Mouse (Mus musculus): ENCODE measurements around the gene Cdkl4. TPM values are rescaled to one million over a fixed set of nuclear protein-coding genes. Genes with fewer than 3 reads are reported as not detected.

Cdkl4 gene
- polyA plus RNA-seq, 1 experiment from 2014 or later, result 0.55 TPM

DNA sequence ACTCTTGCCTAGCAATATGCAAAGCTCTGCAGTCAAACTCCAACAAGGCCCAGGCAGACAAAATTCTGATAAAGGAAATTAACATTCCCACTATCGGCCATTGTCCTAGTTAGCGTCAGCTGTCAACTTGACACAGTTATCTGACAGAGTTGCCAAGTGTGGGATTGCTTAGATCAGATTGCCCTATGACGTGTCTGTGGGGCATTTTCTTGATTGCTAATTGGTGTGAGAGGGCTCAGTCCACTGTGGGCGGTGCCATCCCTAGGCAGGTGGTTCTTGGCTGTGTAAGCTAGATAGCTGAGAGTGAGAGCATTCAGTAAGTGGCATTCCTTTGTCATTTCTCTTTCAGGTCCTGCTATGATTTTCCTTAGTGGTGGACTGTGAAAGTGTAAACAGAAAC lies 72.3 kb downstream of the Cdkl4 start:
- Histone ChIP-seq H3K4me1 (ENCODE audit: control insufficient read depth, insufficient read depth, low read length) (no peaks in the 10 kb centered on the region), H3K4me3 (ENCODE audit: low read depth, low read length) (no peak overlapping the region), H3K36me3 (ENCODE audit: control insufficient read depth, insufficient read depth, low read length) (no peaks in the 10 kb centered on the region), H3K27ac (replicated peaks; ENCODE audit: low read depth, low read length) (no peak overlapping the region), H3K9ac (ENCODE audit: low read length) (no peak overlapping the region), H3K4me2 (ENCODE audit: low read depth, severe bottlenecking) (no peak overlapping the region), H3K27me3 (ENCODE audit: control insufficient read depth, insufficient read depth, low read length) (no peaks in the 10 kb centered on the region), H3K9me3 (ENCODE audit: control insufficient read depth, low read length) (no peaks in the 10 kb centered on the region)
- 87% methylated on average over 4 of the region's 4 CpGs for WGBS
- DNase-seq (ENCODE audit: low spot score), result no peak
- no peak for ATAC-seq (ENCODE audit: insufficient number of reproducible peaks, low FRiP score, low TSS enrichment, low read depth)

DNA sequence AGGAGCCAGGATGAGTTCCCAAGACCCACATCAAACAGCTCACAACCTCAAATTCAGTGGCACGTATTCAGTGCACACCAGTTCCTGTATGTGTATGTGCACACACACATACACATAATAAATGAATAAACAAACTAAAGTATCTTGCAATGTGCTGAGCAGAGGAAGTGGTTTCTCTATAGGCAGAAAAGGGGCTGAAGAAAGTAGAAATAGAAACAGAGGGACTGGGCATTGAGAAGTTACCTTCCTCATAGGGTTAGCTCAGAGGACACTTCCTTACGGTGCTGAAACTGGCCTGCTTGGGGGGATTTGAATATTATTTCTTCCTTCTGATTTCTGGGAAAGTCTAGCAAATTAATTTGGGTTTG lies 75.8 kb downstream of the Cdkl4 start:
- Histone ChIP-seq H3K9me3 (ENCODE audit: control insufficient read depth, low read length) (no peaks in the 10 kb centered on the region), H3K4me2 (ENCODE audit: low read depth, severe bottlenecking) (no peak overlapping the region), H3K4me3 (ENCODE audit: low read depth, low read length) (no peak overlapping the region), H3K36me3 (ENCODE audit: control insufficient read depth, insufficient read depth, low read length) (no peaks in the 10 kb centered on the region), H3K27me3 (ENCODE audit: control insufficient read depth, insufficient read depth, low read length) (no peaks in the 10 kb centered on the region), H3K9ac (ENCODE audit: low read length) (no peak overlapping the region), H3K4me1 (ENCODE audit: control insufficient read depth, insufficient read depth, low read length) (no peaks in the 10 kb centered on the region), H3K27ac (replicated peaks; ENCODE audit: low read depth, low read length) (no peak overlapping the region)
- ATAC-seq (ENCODE audit: insufficient number of reproducible peaks, low FRiP score, low TSS enrichment, low read depth), result no peak
- no peak for DNase-seq (ENCODE audit: low spot score)
- 83% methylated on average over 2 of the region's 2 CpGs for WGBS

DNA sequence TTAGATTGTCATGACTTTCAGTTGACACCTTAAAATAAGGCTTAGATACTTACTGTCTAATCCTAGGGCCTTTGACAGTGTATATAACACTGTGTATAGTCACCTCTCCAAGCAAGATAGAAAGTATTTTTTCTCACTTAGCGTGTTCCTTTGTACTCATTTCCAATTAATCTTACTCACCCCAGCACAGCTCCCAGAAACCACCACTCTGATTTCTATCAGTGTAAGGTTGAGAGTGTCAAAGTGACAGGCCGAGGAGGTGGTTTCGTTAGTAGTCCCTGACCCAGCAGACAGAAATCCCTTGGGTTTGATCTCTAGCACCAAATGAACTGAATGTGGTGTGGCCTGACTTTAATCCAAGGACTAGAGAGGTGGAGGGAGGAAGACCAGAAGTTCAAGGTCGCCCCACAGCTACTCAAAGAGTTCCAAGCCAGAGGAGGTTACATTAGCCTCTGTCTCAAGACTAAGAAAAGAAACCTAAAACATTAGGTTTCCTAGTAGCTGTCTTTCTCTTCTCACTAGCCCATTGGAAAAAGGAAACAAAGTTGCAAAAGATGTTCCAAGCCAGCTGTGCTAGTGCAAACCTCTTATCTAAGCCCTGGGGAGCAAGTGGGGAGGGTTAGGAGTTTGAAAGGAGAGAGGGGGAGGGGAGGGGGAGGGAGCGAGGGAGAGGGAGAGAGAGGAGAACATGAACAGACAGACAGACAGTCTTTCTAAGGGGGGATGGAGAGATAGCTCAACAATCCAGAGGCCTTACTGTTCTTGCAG lies 76.4 kb downstream of the Cdkl4 start:
- Histone ChIP-seq H3K9me3 (ENCODE audit: control insufficient read depth, low read length) (no peaks in the 10 kb centered on the region), H3K4me2 (ENCODE audit: low read depth, severe bottlenecking) (no peak overlapping the region), H3K36me3 (ENCODE audit: control insufficient read depth, insufficient read depth, low read length) (no peaks in the 10 kb centered on the region), H3K27ac (replicated peaks; ENCODE audit: low read depth, low read length) (no peak overlapping the region), H3K27me3 (ENCODE audit: control insufficient read depth, insufficient read depth, low read length) (no peaks in the 10 kb centered on the region), H3K4me1 (ENCODE audit: control insufficient read depth, insufficient read depth, low read length) (no peaks in the 10 kb centered on the region), H3K9ac (ENCODE audit: low read length) (no peak overlapping the region), H3K4me3 (ENCODE audit: low read depth, low read length) (no peak overlapping the region)
- DNase-seq (ENCODE audit: low spot score), result no peak
- 71% methylated on average over 5 of the region's 5 CpGs for WGBS
- ATAC-seq (ENCODE audit: insufficient number of reproducible peaks, low FRiP score, low TSS enrichment, low read depth), result no peak

DNA sequence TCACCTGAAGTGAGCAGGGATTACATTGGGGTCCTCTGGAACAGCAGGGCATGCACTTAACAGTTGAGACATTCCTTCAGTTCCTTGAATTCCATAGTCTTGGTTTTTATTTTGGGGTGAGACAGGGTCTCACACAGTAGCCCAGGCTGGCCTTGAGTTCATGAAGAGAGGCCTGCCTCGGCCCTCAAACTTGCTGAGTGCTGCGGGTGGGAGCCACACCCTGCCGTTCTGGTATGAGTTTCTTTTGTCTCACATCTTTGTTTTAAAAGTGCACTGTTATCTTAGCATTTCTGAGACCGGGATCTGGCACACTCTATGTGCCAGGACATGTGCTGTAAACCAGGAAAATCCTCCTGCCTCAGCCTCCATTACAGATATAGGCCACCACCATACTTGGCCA lies 77.6 kb downstream of the Cdkl4 start:
- no peaks in the 10 kb centered on the region for H3K9me3 ChIP-seq (ENCODE audit: control insufficient read depth, low read length)
- H3K4me3 ChIP-seq (ENCODE audit: low read depth, low read length), result no peak overlapping the region
- H3K27me3 ChIP-seq (ENCODE audit: control insufficient read depth, insufficient read depth, low read length), result no peaks in the 10 kb centered on the region
- H3K4me2 ChIP-seq (ENCODE audit: low read depth, severe bottlenecking), result no peak overlapping the region
- no peak overlapping the region for H3K27ac ChIP-seq (replicated peaks; ENCODE audit: low read depth, low read length)
- H3K36me3 ChIP-seq (ENCODE audit: control insufficient read depth, insufficient read depth, low read length), result no peaks in the 10 kb centered on the region
- DNase-seq (ENCODE audit: low spot score), result no peak
- WGBS, result 89% methylated on average over 4 of the region's 4 CpGs
- no peak overlapping the region for H3K9ac ChIP-seq (ENCODE audit: low read length)
- no peaks in the 10 kb centered on the region for H3K4me1 ChIP-seq (ENCODE audit: control insufficient read depth, insufficient read depth, low read length)
- no peak for ATAC-seq (ENCODE audit: insufficient number of reproducible peaks, low FRiP score, low TSS enrichment, low read depth)

DNA sequence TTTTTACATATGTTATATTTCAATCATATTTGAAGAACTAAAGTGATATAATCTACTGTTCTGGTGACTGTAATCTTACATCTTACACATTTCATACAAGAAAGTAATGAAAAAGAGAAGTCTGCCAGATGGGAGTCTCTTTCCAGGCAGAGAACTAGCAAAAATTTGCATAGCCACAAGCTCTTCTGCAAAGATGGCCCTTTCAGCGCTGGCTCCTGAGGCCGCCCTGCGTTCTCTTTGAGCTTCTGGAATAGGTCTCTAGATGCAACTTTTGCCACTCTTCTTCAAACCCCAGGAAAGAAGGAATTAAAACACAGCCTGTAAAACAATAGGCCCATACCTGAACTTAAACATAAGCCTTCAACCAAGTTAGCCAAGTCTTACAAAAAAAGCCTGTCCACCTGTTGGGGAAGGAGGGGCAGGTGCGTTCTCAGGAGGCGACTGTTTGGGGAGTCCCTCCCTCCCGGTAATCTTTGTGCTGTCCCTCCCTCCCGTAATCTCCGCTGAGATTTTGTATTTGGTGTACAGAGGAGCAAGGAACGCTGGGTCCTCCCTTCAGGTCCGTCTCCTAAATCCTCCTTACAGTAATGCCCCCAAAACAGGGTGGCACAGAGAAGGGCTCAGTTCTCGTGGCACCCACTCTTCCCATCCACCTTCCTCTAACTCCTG lies 78.9 kb downstream of the Cdkl4 start:
- no peak overlapping the region for H3K27ac ChIP-seq (replicated peaks; ENCODE audit: low read depth, low read length)
- H3K27me3 ChIP-seq (ENCODE audit: control insufficient read depth, insufficient read depth, low read length), result no peaks in the 10 kb centered on the region
- no peak overlapping the region for H3K4me2 ChIP-seq (ENCODE audit: low read depth, severe bottlenecking)
- 60% methylated on average over 11 of the region's 11 CpGs for WGBS
- no peaks in the 10 kb centered on the region for H3K9me3 ChIP-seq (ENCODE audit: control insufficient read depth, low read length)
- ATAC-seq (ENCODE audit: insufficient number of reproducible peaks, low FRiP score, low TSS enrichment, low read depth) (no peak), DNase-seq (ENCODE audit: low spot score) (no peak)
- no peaks in the 10 kb centered on the region for H3K36me3 ChIP-seq (ENCODE audit: control insufficient read depth, insufficient read depth, low read length)
- H3K4me1 ChIP-seq (ENCODE audit: control insufficient read depth, insufficient read depth, low read length), result no peaks in the 10 kb centered on the region
- H3K9ac ChIP-seq (ENCODE audit: low read length), result no peak overlapping the region
- no peak overlapping the region for H3K4me3 ChIP-seq (ENCODE audit: low read depth, low read length)

DNA sequence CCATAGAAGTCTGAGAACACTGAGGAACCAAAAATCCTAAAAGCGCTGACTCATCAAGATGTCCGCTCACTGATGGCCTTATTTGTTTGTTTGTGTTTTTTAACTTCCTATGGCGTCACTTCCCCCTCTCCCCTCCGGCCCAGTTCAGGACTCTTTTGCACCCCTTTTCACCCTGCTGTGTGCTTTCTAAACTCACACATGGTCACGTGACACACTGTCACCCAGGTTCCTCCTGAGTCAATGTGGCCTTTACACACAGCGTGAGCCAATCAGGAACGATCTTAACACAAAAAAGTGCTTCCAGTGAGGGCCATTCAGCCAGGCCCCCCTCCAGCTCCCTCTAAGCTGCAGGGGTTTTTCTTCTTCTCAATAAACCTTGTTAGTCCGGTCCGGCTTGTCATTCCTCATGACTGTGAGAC lies 80.4 kb downstream of the Cdkl4 start:
- Histone ChIP-seq H3K4me1 (ENCODE audit: control insufficient read depth, insufficient read depth, low read length) (no peaks in the 10 kb centered on the region), H3K4me3 (ENCODE audit: low read depth, low read length) (no peak overlapping the region), H3K9ac (ENCODE audit: low read length) (no peak overlapping the region), H3K36me3 (ENCODE audit: control insufficient read depth, insufficient read depth, low read length) (no peaks in the 10 kb centered on the region), H3K27me3 (ENCODE audit: control insufficient read depth, insufficient read depth, low read length) (no peaks in the 10 kb centered on the region), H3K9me3 (ENCODE audit: control insufficient read depth, low read length) (no peaks in the 10 kb centered on the region), H3K4me2 (ENCODE audit: low read depth, severe bottlenecking) (no peak overlapping the region), H3K27ac (replicated peaks; ENCODE audit: low read depth, low read length) (no peak overlapping the region)
- ATAC-seq (ENCODE audit: insufficient number of reproducible peaks, low FRiP score, low TSS enrichment, low read depth) (no peak), DNase-seq (ENCODE audit: low spot score) (no peak)
- WGBS, result 84% methylated on average over 9 of the region's 9 CpGs

DNA sequence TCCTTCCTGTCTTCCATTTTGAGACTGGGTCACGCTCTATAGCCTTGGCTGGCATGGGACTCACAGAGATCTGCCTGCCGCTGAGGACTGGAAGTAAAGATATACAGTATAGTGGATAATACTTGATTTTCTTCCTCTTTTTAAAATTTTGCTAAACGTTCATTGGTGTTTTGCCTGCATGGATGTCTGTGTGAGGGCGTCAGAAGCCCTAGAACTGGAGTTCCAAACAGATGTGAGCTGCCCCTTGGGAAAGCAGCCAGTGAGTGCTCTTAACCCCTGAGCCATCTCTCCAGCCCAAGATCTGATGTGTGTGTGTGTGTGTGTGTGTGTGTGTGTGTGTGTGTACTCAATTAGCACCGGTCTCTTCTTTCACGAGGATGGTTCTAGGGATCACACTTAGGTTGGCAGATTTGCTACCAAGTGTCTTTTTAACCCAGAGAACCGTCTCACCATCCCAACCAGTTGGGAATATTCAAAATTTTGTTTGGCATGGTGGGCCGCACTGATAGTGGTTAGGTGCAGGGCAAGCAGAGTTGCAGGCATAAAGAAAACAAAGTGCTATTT lies 80.9 kb downstream of the Cdkl4 start:
- H3K4me2 ChIP-seq (ENCODE audit: low read depth, severe bottlenecking), result no peak overlapping the region
- H3K27me3 ChIP-seq (ENCODE audit: control insufficient read depth, insufficient read depth, low read length), result no peaks in the 10 kb centered on the region
- H3K9ac ChIP-seq (ENCODE audit: low read length), result no peak overlapping the region
- 88% methylated on average over 8 of the region's 8 CpGs for WGBS
- no peak for ATAC-seq (ENCODE audit: insufficient number of reproducible peaks, low FRiP score, low TSS enrichment, low read depth)
- no peak overlapping the region for H3K4me3 ChIP-seq (ENCODE audit: low read depth, low read length)
- H3K36me3 ChIP-seq (ENCODE audit: control insufficient read depth, insufficient read depth, low read length), result no peaks in the 10 kb centered on the region
- no peaks in the 10 kb centered on the region for H3K4me1 ChIP-seq (ENCODE audit: control insufficient read depth, insufficient read depth, low read length)
- DNase-seq (ENCODE audit: low spot score), result no peak
- no peaks in the 10 kb centered on the region for H3K9me3 ChIP-seq (ENCODE audit: control insufficient read depth, low read length)
- H3K27ac ChIP-seq (replicated peaks; ENCODE audit: low read depth, low read length), result no peak overlapping the region

DNA sequence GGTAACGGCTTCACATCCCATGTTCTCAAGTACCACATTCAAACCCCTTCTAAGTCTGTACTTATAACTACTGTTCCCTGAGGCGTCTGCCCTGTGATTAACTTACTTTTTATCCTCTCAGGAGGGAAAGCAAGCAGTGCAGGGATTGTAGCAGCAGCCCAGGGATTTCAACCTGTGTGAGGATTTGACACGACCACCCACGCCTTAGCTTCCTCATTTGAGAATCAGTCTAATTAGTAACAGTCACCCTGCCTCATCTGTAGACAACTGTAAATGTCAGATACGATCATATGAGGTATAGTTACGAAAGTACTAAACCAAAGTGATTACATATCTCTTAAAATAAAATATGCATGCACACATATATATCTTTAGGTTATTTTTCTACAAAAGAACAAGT lies 81.4 kb downstream of the Cdkl4 start:
- no peak overlapping the region for H3K4me2 ChIP-seq (ENCODE audit: low read depth, severe bottlenecking)
- ATAC-seq (ENCODE audit: insufficient number of reproducible peaks, low FRiP score, low TSS enrichment, low read depth), result no peak
- H3K4me3 ChIP-seq (ENCODE audit: low read depth, low read length), result no peak overlapping the region
- no peak overlapping the region for H3K27ac ChIP-seq (replicated peaks; ENCODE audit: low read depth, low read length)
- no peak overlapping the region for H3K9ac ChIP-seq (ENCODE audit: low read length)
- H3K4me1 ChIP-seq (ENCODE audit: control insufficient read depth, insufficient read depth, low read length), result no peaks in the 10 kb centered on the region
- H3K9me3 ChIP-seq (ENCODE audit: control insufficient read depth, low read length), result no peaks in the 10 kb centered on the region
- WGBS, result 76% methylated on average over 6 of the region's 6 CpGs
- no peaks in the 10 kb centered on the region for H3K36me3 ChIP-seq (ENCODE audit: control insufficient read depth, insufficient read depth, low read length)
- no peak for DNase-seq (ENCODE audit: low spot score)
- H3K27me3 ChIP-seq (ENCODE audit: control insufficient read depth, insufficient read depth, low read length), result no peaks in the 10 kb centered on the region
